Mouse (Mus musculus): ENCODE results near the gene Vsnl1.

DNA sequence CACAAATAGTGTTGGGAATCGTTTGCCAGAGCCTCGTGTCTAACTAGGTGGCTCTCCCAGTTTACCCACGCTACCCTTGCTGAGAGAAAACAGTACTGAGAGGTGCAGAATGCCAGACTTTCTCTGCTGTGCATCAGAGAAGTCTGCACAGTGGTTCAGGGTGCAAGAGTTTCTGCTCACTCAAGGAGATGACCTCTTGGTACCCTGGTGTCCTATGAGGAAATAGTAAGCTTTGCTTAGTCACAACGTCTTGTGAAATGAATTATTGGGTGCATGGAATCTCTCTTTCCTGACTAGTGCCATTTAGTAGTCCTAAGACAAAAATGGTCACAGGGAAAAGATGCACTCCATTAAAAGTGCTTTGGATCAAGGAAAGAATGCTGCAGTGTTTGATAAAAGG lies 111.9 kb downstream of the Vsnl1 start:
- TF ChIP-seq POLR2A (IDR thresholded peaks at IDR 0.05; ENCODE audit: low read depth, low read length) (no peak), CTCF (conservative IDR thresholded peaks at IDR 0.05; ENCODE audit: insufficient read depth, insufficient read length, low read depth, low read length) (no peak)
